Mouse (Mus musculus) cerebellum, adult 8-10 months (tissue): ENCODE data around the gene Thsd4.
"Not testable (repeated sequence)": the region's sequence is repeated elsewhere in the genome, so short reads cannot be mapped to it uniquely, and the experiment has no call there.

ENCODE experiments used
- DNase-seq: peaks from one replicate; pipeline ENCODE4 v3.0.0; 2022

Gene Thsd4

GRCm38 (mm10) chr9:59958115-59958514 is 563.7 kb downstream of the Thsd4 start:
- DNase-seq: not testable (repeated sequence)

GRCm38 (mm10) chr9:59956496-59956895 is 565.4 kb downstream of the Thsd4 start:
- no peak for DNase-seq

GRCm38 (mm10) chr9:59955692-59956091 is 566.2 kb downstream of the Thsd4 start:
- no peak for DNase-seq

GRCm38 (mm10) chr9:59955199-59955598 is 566.6 kb downstream of the Thsd4 start:
- no peak for DNase-seq

GRCm38 (mm10) chr9:59953556-59953955 is 568.3 kb downstream of the Thsd4 start:
- DNase-seq: no peak

GRCm38 (mm10) chr9:59952515-59953070 is 569.3 kb downstream of the Thsd4 start:
- no peak for DNase-seq

GRCm38 (mm10) chr9:59951943-59952342 is 569.9 kb downstream of the Thsd4 start:
- no peak for DNase-seq

- DNase-seq: no peak
Observed at GRCm38 (mm10) chr9:59951001-59951750, 570.7 kb downstream of the Thsd4 start.

GRCm38 (mm10) chr9:59949981-59950380 is 571.9 kb downstream of the Thsd4 start:
- no peak for DNase-seq

GRCm38 (mm10) chr9:59949511-59949910 is 572.3 kb downstream of the Thsd4 start:
- no peak for DNase-seq

- no peak for DNase-seq
Observed at GRCm38 (mm10) chr9:59948691-59949250, 573.1 kb downstream of the Thsd4 start.

GRCm38 (mm10) chr9:59948226-59948625 is 573.6 kb downstream of the Thsd4 start:
- no peak for DNase-seq

GRCm38 (mm10) chr9:59947271-59947670 is 574.6 kb downstream of the Thsd4 start:
- no peak for DNase-seq

- no peak for DNase-seq
Observed at GRCm38 (mm10) chr9:59945241-59945640, 576.6 kb downstream of the Thsd4 start.

- DNase-seq: no peak
Observed at GRCm38 (mm10) chr9:59943826-59944225, 578.0 kb downstream of the Thsd4 start.

GRCm38 (mm10) chr9:59942501-59943085 is 579.3 kb downstream of the Thsd4 start:
- DNase-seq: no peak

- DNase-seq: no peak
Observed at GRCm38 (mm10) chr9:59941885-59942350, 579.9 kb downstream of the Thsd4 start.

GRCm38 (mm10) chr9:59940913-59941884 is 580.6 kb downstream of the Thsd4 start:
- no peak for DNase-seq

GRCm38 (mm10) chr9:59939691-59940090 is 582.2 kb downstream of the Thsd4 start:
- DNase-seq: no peak

- DNase-seq: no peak
Observed at GRCm38 (mm10) chr9:59938529-59938928, 583.3 kb downstream of the Thsd4 start.

- not testable (repeated sequence) for DNase-seq
Observed at GRCm38 (mm10) chr9:59935866-59936265, 586.0 kb downstream of the Thsd4 start.

- no peak for DNase-seq
Observed at GRCm38 (mm10) chr9:59930248-59930647, 591.6 kb downstream of the Thsd4 start.
